Mouse (Mus musculus): ENCODE results near the gene Cfap97. TPM values are rescaled to one million over a fixed set of nuclear protein-coding genes. Genes with fewer than 3 reads are reported as not detected.
"Not testable (repeated sequence)": the region's sequence is repeated elsewhere in the genome, so short reads cannot be mapped to it uniquely, and the experiment has no call there.

Cfap97 gene
- total RNA-seq (2021): 18.1 and 20.1 TPM in 2 replicates
- long read RNA-seq, experiment 1, full-length matches to known transcripts: 6 of 16 reads
- long read RNA-seq, experiment 1, partial matches to known transcripts: 7 of 16 reads
- long read RNA-seq, experiment 1, other reads (novel, unspliced or antisense): 3 of 16 reads
- long read RNA-seq, experiment 2, full-length matches to known transcripts: 2 of 11 reads
- long read RNA-seq, experiment 2, partial matches to known transcripts: 4 of 11 reads
- long read RNA-seq, experiment 2, other reads (novel, unspliced or antisense): 5 of 11 reads

DNA sequence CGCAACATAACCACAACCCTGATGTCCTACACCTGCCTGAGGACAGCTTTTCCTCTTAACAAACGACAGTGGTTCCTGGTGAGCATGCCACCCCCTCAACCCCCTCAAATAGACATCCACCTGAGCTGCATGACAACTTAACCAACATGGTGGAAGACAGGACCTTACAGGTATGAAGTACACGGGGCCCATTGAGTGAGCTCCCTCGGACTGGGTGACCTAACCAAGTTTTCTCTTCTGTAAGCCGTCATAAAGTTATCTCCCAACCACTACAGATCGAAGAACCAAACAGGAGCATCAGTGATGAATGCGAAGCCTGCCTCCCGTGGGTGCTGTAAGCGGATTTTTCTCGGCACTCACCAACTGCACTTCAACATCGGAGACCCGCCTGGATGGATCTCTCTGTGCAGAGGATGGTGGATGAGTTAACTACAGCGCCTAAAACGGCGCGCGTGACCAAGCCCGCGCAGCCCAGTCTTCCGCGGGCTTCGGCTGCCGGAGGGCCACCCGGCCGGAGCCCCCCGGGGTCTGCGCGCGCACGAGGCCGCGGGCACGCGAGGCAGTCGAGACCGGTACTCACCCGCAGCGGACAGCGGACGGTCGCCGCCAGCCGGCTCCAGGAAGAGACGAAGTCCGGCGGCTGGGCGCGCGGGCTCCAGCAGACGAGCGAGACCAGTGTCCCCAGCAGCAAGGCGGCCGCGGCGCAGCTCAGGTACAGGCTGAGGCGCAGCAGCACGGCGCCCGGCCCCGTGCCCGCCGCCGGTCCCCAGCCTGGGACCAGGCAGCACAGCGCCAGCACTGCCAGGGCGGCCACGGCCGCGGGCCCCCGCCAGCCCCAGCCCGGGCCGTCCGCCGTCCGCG lies at the start of gene Cfap97:
Gene Cfap97, plus strand, starts transcription at position 570 of the 861 bp plus-strand sequence.
- DNase-seq: peak; percentile 74

DNA sequence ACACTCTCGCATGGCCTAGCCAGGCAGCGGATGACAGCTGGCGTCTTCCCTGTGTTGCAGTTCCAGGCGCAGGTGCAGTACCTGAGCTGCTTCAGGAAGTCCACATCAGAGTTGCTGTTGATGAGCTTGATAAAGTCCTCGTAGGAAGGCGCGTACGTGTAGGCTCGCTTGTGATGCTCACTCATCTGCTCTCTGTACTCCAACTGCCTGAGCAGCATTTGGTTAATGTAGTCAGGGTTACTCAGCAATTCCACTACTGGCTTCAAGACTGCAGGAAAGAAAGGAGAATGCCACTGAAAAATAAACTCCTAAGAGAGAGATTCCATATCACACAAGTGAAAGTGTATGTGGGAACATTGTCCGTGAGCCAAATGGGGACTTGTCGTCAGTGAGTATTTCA lies 48.1 kb upstream of the Cfap97 start:
- no peak for DNase-seq

DNA sequence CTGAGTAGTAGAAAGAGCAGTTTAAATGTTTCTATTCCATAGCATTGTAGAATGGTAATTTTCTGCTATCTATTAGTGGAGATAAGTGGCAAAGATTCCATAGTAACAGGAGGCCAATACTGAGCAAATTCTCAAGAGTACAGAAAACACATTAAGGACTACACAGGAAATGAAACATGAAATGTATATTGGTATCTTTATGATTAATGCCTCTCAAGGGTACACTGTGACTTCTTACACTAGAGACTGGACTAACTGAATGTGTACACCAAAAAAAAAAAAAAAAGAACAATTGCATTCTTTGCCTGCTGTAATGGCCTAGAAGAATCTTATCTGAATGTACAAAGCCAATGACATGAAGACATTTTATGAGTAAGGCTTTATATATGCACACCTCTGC lies 43.9 kb upstream of the Cfap97 start:
- no peak for DNase-seq

DNA sequence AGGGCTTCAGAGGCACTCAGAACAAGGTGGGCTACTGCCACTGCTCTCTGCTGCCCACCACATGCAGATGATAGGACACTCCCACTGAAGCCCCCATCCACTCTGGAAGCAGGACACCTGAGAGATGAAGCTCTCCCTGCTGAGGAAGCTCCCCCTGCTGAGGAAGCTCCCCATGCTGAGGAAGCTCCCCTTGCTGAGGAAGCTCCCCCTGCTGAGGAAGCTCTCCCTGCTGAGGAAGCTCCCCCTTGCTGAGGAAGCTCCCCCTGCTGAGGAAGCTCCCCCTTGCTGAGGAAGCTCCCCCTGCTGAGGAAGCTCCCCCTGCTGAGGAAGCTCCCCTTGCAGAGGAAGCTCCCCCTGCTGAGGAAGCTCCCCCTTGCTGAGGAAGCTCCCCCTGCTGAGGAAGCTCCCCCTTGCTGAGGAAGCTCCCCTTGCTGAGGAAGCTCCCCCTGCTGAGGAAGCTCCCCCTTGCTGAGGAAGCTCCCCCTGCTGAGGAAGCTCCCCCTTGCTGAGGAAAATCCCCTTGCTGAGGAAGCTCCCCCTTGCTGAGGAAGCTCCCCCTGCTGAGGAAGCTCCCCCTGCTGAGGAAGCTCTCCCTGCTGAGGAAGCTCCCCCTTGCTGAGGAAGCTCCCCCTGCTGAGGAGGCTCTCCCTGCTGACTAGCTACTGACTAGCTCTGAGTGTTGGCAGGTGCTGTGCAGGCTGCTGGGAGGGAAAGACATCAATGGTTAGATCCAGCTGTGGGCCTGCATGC lies 38.0 kb upstream of the Cfap97 start:
- not testable (repeated sequence) for DNase-seq

DNA sequence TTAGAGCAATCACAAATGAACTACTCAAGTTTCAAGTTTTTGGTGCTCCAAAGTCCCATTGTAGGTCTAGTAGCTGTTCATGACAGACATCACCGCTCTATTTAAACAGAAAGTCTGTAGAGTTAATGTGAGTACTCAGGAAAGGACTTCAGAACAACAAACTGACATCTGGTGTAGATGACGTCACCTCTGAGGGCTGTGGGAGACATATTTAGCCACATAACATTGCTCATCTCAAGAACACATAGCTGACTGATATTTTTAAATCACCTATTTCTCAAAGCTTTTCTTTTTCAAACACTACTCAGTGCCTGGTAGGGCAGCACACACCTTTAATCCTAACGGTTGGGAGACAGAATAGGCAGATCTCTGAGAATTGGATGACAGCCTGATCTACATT lies 34.4 kb upstream of the Cfap97 start:
- no peak for DNase-seq

DNA sequence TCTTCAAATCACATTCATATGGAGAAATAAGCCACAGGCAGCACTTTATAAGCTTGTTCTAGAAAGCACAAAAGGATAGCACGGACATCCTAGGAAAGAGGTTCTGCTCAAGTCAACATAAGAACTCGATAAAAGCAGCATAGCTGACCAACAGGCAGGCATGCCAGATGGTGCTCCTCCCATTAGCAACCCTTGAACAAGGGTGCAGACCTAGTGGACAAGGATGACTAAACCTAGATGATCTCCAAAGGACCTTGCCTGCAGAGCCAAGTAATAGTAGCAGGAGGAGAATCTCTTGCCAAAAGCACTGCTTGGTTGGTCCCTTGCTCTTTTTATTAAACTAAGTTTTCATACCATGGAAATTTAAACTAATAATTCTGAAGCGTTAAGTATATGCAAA lies 32.4 kb upstream of the Cfap97 start:
- DNase-seq: no peak

DNA sequence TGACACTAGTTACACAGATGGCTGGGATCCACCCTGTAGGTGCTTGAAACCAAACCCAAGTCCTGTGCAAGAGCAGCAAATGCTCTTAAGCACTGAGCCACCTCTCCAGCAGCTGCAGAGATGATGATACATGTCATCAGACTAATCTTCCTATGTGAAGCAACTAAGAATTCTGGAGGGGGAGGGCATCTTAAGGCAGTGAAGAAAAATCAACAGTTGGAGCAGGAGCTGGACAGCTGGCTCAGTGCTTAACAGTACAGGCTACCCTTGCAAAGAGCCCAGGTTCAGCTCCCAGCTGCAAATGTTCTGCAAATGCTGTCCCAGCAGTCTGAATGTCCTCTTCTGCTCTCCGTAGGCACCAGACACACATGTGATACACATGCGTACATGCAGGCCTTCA lies 29.1 kb upstream of the Cfap97 start:
- DNase-seq: no peak

DNA sequence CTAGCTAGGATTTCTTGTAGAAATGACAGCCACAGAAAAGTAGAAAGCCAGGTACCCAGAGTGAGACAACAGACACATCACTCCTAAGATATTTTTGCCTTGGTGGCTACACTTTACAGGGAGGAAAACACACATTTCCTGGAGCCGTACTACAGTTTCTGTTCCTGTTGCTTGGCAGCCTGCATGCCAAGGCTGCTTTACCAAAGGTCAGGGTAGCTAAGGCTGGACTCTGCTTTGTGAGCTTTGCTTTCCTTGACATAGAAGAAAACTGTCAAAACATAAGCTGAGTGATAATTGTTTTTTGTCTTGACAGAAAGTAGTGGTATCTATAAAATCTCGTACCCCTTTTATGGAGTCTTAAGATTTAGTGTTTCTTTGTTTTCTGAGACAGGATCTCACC lies 21.1 kb upstream of the Cfap97 start:
- no peak for DNase-seq

DNA sequence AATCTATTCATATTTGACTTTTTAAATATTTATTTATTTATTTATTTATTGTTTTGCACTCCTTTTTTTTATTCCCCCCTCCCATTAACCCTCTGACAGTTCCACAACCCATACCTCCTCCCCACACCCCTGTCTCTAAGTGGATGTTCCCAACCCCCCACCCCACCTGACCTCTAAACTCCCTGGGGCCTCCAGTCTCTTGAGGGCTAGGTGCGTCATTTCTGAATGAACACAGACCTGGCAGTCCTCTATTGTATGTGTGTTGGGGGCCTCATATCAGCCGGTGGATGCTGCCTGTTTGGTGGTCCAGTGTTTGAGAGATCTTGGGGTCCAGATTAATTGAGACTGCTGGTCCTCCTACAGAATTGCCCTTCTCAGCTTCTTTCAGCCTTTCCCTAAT lies 16.0 kb upstream of the Cfap97 start:
- not testable (repeated sequence) for DNase-seq

DNA sequence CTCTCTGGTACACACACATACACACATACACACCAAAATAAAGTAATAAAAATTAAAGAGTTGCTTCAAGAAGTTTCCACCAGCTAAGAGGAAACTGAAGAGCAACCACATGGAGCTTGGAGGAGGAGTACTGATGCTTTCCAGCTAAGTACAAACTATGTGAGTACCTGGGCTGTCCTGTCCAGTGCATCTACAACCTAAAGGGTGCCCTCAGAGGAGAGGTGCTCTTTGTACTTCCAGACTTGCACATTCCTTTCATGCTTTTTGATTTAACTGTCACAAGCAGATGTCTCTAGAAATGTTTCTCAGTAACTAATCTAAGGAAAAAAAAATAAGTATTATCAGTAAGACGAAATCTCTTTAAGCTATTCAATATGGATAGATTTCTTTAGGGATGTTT lies 14.2 kb upstream of the Cfap97 start:
- no peak for DNase-seq

DNA sequence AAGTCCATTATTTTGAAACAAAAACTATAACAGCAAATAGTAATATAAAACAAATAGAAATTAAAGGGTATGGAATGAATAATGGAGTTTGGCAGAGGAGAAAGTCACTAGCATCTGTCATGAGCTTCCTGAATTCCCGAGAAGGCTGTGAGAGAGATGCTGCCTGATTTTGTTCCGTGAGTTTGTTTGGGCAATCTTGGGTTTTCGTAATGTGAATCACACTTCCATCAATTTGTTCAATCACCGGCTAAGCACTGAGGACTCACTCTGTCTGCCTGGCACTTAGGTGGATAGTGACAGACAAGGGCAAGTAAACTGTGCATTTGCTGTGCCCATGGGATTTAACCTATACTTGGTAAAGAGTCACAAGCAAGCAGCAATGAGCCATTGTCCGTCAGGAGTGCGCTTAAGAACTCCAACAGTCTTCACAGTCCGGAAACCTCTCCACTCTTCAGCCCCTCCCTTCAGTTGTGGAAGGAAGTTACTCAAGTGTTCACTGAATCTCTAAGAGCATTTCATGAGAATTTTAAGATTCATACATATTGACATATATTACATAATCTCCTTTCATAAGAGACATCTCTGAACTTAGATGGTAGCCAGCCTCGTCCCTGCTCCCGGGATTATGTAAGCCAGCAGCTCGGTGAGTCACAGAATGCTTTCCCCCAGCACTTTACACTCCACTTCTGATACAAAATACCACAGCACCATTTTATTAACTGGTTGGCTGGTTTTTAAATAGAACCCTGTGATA lies 13.6 kb upstream of the Cfap97 start:
- no peak for DNase-seq

DNA sequence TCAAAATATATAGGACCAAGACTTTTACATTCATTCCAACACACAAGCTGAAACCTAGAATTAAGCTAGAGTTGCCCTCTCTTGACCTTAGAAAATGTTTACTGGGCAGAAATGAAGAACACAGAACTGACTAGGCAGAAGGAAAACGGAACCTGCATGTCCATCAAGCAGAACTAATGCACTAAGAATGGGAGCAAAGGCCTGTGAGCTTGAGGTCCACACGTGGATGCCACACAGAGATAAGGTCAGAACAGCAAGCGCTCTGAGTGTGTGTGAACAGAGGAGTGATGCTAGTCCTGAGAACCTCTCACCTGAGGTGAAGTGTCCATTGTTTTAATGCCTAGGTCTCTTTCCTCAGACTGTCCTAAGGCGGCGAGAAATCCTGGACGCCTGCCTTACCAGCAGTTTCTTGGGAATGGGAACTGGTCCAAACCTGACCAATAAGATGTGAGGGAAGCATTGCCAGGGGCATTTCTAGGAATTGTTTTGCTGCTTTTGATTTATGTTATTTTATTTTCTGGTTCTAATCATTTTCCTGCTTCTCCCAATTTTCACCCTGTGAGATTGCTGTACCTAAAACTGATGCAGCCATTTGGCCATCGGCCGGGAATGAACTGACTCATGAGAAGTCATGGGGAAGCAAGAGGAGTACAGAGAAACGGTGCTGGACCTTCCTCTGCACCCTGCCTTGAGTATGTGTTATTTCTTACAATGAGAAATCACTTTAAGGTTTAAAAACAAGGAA lies 11.0 kb upstream of the Cfap97 start:
- DNase-seq: no peak

DNA sequence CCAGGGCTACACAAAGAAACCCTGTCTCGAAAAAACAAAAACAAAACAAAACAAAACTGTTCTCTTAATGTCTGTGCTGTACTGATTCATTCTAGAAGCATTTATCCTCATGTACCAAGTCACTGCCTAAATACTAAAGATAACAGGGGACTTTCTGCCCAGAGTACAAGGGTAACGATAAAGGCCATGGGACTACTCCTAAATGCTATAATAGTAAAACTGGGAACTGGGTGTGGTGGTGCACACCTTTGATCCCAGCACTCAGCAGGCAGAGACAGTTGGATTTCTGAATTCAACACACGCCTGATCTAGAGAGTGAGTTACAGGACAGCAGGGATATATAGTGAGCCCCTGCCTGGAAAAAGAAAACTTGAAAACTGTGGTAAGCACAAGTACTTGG lies 9.9 kb upstream of the Cfap97 start:
- DNase-seq: no peak

DNA sequence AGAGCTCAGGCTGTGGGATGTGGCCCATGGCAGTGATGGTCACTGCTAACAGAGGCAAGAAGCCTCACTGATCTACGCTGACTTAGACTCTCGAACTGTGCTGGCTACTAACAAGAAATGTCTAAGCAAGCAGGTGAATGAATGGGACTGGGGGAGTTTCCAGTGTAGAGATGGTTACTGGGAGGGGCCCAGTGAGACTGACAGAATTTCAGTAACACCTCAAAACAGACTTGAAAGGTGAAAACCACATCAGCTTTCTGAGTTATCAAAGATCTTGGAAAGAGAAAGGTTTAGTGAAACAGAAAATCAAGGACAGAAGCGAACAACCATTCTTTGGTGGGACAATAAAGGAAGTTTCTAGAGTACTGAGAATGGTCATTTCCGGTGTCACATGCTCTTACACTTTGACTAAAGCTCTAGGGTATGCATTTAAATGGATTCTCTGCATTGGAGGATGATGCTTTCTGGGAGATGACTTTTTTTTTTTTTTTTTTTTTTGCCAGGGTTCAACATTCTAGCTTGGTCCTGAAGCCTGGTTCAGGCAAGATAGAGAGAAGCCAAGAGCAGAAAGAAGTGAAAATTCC lies 9.0 kb upstream of the Cfap97 start:
- no peak for DNase-seq

DNA sequence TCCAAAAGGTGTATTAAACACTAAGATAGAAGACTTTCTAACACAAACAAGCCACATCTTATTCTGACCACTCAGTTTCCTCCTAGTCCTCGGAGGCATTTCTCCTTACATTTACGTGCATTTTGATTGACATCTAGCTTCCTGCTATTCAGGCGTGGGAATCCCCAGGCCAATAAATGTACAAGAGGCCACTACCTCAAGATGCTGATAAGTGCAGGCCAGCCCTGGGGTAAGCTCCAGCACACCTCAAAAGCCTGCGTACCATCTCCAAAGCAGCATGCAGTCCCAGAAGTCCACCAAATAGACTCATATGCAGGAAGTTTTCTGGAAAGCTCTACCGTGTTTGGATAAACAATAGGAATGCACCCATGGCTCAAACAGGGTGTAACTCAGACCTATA lies 8.1 kb upstream of the Cfap97 start:
- no peak for DNase-seq

DNA sequence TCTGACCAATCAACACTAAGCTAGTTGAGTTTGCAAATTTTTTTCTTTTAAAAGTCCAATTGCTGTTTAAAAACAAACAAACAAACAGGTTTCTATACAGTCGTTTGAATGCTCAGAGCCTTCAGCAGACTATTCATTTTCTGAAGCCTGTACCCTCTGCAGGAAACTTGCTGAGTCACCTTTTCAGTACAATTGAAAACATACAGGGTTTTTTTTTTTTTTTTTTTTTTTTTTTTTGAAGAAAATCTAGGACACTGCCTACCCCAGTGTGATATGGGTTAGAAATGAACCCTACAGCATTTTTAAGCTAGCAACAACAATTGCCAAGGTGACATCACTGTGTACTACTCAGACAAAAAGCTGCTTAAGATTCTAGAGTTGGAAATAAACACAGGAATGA lies 7.6 kb upstream of the Cfap97 start:
- no peak for DNase-seq

DNA sequence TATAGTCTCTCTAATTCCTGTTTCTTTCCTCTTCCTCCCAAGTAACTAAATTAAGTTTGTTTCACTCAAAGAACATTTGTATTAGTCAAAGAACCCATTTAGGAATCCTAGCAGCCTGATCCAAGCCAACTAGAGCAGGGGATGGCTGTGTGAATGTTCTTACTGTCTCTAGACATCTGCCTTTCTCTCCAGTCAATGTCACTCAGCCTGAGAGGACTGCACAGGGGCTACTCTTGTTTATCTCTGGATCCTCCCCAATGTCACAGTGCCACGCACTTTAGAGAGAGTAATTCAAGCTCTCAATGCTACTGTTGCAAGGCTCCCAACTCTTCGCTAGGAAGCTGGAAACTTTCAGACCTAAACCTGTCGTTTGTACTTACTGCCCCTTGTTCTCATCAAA lies 5.4 kb upstream of the Cfap97 start:
- DNase-seq: no peak

DNA sequence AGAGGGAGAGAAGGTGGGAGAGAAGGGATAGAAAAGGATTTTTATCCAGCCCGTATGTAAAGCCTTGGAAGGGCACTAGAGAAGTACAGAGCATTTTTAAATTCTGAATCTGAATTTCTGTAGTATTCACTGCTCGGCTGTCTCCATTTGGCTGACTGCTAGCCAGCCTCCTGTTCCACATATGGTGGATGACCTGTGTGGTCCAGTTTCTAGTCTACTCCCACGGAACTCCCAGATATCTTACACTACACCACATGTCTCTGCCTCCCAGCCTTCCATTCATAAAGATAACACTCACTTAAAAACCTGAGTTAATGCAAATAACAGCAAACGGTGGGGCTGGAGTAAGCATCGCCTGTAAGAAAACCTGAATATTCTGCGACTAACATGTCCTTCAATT lies 2.3 kb upstream of the Cfap97 start:
- DNase-seq: no peak

DNA sequence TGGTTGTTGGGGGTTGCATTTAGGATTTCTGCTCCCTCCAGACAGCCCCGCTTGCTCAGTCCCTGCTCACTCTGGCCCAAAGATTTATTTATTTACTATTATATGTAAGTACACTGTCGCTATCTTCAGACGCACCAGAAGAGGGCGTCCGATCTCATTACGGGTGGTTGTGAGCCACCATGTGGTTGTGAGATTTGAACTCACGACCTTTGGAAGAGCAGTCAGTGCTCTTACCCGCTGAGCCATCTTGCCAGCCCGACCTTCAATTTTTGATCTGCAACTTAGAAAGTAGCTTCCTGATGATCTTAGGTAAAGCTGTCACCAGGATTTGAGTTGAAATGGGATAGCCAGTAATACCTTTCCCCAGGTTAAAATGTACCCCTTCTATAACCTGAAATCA lies 1.8 kb upstream of the Cfap97 start:
- DNase-seq: no peak

DNA sequence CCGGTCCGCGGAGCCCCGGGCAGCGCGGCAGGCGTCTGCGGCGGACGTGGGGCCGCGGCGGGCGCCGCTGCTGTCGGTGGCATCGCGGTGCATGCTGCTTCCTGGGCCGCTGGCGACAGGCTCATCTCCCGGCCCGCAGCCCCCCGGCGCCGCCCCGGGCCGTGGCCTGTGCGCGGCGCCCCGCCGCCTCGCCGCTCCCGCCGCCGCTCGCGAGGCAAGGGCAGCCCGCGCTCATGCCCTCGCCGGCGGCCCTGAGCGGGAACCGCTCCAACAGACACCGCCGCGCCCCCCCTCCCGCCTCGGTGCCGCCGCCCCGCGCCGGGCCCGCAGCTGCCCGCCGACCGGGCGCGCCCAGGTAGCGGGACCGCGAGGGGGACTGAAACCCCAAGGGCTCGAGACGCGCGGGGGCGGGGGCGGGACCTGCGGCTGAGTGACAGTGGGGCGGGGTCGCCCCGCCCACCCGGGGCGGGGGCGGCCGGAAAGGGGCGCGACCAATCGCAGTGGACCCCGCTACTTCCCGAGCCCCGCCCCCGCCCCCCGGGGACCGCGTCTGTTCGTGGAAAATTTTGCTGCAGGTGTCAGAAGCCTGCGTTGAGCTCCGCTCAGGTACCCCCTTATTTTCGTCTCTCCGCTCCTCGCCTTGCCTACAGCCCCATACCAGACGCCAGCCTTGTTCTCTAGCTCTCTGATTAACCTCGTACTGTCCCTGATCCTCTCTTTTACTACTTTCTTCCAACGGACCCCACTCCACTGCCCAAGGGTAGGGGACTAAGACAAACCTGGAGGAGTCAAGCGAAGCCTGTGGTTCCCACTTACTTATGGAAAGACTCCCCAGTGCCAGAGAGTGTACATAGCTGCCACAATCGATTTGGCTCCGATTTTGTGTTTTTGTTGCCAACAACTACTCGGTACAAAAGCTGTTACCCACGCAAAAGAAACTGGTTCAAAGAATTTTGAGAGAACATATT lies 777 bp downstream of the Cfap97 start, which contains the start of gene Snx25:
Gene Snx25, minus strand, starts transcription at position 96 of the 968 bp plus-strand sequence.
- peak; percentile 93 for DNase-seq

All from adrenal gland, postnatal 14 days (tissue).